Mouse (Mus musculus): ENCODE data around the gene Wdr83os. TPM values are rescaled to one million over a fixed set of nuclear protein-coding genes. Genes with fewer than 3 reads are reported as not detected.
"Not testable (repeated sequence)": the region's sequence is repeated elsewhere in the genome, so short reads cannot be mapped to it uniquely, and the experiment has no call there.

Gene Wdr83os
- total RNA-seq, 4 experiments from 2014 or later, result 58.3 to 64.3 (median 61.7) TPM

DNA sequence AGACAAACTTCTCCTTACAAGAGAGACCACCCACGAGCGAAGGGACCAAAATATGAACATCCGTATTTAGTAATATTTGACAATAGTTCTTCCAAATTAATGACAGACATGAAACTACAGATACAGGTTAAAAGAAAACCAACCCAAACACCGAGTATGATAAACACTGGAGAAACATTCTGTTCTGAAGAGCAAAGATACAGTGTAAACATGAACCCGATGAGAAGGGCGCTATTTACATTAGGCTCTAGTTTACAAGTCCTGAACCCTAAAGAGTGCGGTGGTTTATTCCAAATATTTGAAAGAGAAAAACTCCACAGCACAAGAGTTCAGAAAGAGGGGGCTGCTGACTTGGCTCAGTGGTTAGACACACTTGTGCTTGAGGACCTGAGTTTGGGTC, 36.4 kb downstream of the Wdr83os start:
- DNase-seq (ENCODE audit: low spot score in 2 of 2), result no peak

DNA sequence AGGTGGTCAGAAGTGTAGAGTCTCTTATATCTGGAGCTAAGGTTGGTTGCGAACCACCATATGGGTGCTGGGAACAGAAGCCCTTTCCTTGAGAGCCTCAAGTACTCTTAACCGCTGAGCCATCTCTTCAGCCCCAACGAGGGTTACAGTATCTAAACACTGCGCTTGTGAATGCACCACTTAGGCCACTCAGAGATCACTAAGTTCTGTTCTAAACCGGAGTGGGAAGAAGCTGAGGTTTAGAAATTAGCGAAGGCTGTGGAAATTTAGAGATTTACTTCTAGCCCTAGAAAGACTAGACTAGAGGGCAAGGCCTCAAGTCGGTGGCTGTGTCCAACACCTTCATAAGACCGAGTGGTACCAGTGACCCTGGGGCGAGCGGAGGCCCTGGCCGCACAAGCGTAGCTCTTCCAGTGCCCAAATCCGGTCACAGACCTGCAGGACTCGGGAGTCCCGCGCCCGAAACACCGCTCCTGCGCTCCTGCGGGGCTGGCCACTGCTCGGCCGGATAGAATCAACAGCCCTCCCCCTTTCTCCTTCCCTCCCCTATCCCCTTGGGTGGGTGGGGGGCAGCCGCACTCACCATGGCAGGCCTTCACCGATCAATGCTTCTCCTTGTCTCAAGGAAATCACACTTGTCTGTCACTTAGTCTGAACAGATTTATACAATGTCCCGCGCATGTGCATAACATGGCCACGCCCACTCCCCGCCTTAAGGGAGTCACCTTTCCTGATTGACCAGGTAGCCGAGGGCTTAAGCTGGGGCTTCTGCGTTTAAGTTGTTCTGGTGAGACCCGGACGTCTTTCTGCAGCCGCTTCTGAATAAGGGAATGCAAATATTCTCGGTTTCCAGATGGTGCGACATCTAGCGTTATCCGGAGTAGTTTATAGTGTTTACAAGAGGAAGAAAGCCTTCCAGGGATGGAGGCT, 38.8 kb downstream of the Wdr83os start:
- DNase-seq (ENCODE audit: low spot score in 2 of 2), result peak; percentile 61 to 80

DNA sequence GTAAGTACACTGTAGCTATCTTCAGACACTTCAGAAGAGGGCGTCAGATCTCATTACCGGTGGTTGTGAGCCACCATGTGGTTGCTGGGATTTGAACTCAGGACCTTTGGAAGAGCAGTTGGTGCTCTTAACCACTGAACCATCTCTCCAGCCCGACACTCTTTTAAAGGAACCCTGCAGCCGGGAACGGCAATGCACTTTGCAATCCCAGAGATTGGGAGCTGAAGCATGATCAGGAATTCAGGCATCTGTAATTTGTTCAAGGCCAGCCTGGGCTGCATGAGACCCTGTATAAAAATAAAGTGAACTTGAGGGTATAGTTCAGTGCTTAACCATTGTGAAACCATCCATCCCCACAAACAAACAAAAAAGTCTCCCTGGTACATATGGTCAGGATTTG, 39.7 kb downstream of the Wdr83os start:
- not testable (repeated sequence) for DNase-seq (ENCODE audit: low spot score in 2 of 2)

DNA sequence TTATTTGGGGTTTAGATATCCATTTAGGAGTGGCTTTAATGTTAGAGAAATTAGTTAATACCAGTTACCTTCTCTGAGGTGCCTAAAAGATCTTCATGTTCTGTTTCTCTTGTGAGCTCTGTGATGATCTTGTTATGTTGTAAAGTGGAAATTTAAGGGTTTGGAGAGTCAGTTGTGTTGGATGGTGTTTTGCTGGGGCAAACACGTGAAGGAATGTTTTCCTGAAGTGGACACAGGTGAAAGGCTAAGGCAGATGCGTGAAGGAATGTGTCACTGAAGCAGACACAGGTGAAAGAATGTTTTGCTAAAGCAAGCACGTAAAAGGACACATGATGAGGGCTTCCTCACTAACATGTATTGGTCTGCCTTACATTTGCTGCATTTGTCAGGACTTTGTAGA, 42.5 kb downstream of the Wdr83os start, which contains the start of gene Zfp791:
Gene Zfp791 (minus strand): TSS at position 101 of the 400 bp plus-strand sequence.
- no peak for DNase-seq (ENCODE audit: low spot score in 2 of 2)

DNA sequence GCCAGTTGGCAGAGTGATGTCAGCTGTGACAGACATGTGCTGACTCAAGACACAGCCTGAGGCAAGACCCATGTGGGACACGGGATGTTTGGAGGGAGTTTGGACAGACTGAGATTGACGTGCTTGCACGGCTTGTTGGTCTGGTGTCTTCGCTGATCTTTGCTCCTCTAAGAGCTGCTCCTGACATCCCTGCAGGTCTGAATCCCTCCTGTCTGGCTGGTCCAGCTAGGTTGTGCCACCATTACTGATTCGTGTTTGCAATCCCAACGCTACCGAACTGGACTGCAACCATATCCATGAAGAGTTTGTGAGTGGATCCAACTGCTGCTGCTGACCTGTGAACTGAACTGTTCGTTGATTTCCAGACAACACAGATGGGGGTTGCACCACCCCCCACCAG, 43.2 kb downstream of the Wdr83os start:
- no peak for DNase-seq (ENCODE audit: low spot score in 2 of 2)

Small RNA genes lying within 50 kb of the gene (microRNA-seq; reads per million reads assigned to microRNA genes)
- gene Gm23388 (0 to 0.76 reads per million in 2 experiments), gene Mir7070 (4.5 reads per million in 2 experiments)

Other genes starting within 250 kb of the Wdr83os start
- 10 to 100 TPM; 21.6 to 27.7 (median 23.3) TPM for gene Gadd45gip1, start 249.2 kb upstream of the Wdr83os start, total RNA-seq (2022)
- gene Rad23a, start 240.1 kb upstream of the Wdr83os start, total RNA-seq (2022), result 10 to 100 TPM; 66.4 to 76.2 (median 70.5) TPM
- gene Calr, start 233.8 kb upstream of the Wdr83os start, total RNA-seq (2022), result 100 to 1,000 TPM; 399 to 630 (median 506) TPM
- 10 to 100 TPM; 47.2 to 54.8 (median 52.9) TPM for gene Farsa, start 223.8 kb upstream of the Wdr83os start, total RNA-seq (2022)
- 10 to 100 TPM; 13.0 to 18.4 (median 14.5) TPM for gene Syce2, start 208.6 kb upstream of the Wdr83os start, total RNA-seq (2022)
- 10 to 100 TPM; 38.7 to 46.2 (median 40.4) TPM for gene Gcdh, start 186.8 kb upstream of the Wdr83os start, total RNA-seq (2022)
- under 1 TPM in 2 of 4 experiments, not detected in 2; 0.21 to 0.31 TPM for gene Klf1, start 178.8 kb upstream of the Wdr83os start, total RNA-seq (2022)
- 10 to 100 TPM in 2 of 4 experiments, 1 to 10 TPM in 2; 4.4 to 18.9 (median 9.2) TPM for gene Dnase2a, start 172.2 kb upstream of the Wdr83os start, total RNA-seq (2022)
- gene Mast1, start 143.4 kb upstream of the Wdr83os start, total RNA-seq (2022), result 10 to 100 TPM; 77.3 to 83.2 (median 80.8) TPM
- 1 to 10 TPM; 1.5 to 2.5 (median 1.7) TPM for gene Rtbdn, start 133.7 kb upstream of the Wdr83os start, total RNA-seq (2022)
- gene Gm49661, start 111.3 kb upstream of the Wdr83os start, total RNA-seq (2022), result not detected
- gene Prdx2, start 111.2 kb upstream of the Wdr83os start, total RNA-seq (2022), result 100 to 1,000 TPM; 328 to 367 (median 342) TPM
- 10 to 100 TPM; 36.2 to 46.2 (median 41.2) TPM for gene Rnaseh2a, start 111.0 kb upstream of the Wdr83os start, total RNA-seq (2022)
- gene Junb, start 102.0 kb upstream of the Wdr83os start, total RNA-seq (2022), result 10 to 100 TPM; 61.1 to 79.5 (median 75.6) TPM
- gene Hook2, start 90.1 kb upstream of the Wdr83os start, total RNA-seq (2022), result 10 to 100 TPM; 10.9 to 11.6 (median 11.3) TPM
- gene Best2, start 66.2 kb upstream of the Wdr83os start, total RNA-seq (2022), result not detected
- 100 to 1,000 TPM; 118 to 124 (median 122) TPM for gene Asna1, start 55.5 kb upstream of the Wdr83os start, total RNA-seq (2022)
- gene Trir, start 53.9 kb upstream of the Wdr83os start, total RNA-seq (2022), result 100 to 1,000 TPM; 105 to 121 (median 116) TPM
- 100 to 1,000 TPM; 146 to 188 (median 162) TPM for gene Tnpo2, start 43.8 kb upstream of the Wdr83os start, total RNA-seq (2022)
- gene Fbxw9, start 20.7 kb upstream of the Wdr83os start, total RNA-seq (2022), result 10 to 100 TPM; 18.1 to 24.4 (median 23.6) TPM
- gene Gm5741, start 12.8 kb upstream of the Wdr83os start, total RNA-seq (2022), result not detected
- 10 to 100 TPM; 57.7 to 62.2 (median 59.1) TPM for gene Dhps, start 9.0 kb upstream of the Wdr83os start, total RNA-seq (2022)
- gene Wdr83, start 566 bp downstream of the Wdr83os start, total RNA-seq (2022), result 10 to 100 TPM; 20.1 to 32.5 (median 26.4) TPM
- gene Man2b1, start 2.5 kb downstream of the Wdr83os start, total RNA-seq (2022), result 10 to 100 TPM; 33.4 to 98.9 (median 68.8) TPM
- 1 to 10 TPM; 6.1 to 8.9 (median 8.5) TPM for gene Zfp791, start 42.4 kb downstream of the Wdr83os start, total RNA-seq (2022)
- not detected for gene Cks1brt, start 71.2 kb downstream of the Wdr83os start, total RNA-seq (2022)
- not detected for gene Olfr371, start 145.2 kb downstream of the Wdr83os start, total RNA-seq (2022)
- gene Orc6, start 218.9 kb downstream of the Wdr83os start, total RNA-seq (2022), result 10 to 100 TPM; 27.0 to 30.3 (median 29.1) TPM
- 100 to 1,000 TPM; 121 to 138 (median 129) TPM for gene Vps35, start 219.1 kb downstream of the Wdr83os start, total RNA-seq (2022)

Measured in layer of hippocampus, adult 8-10 months (tissue).